Mouse (Mus musculus): Measurements from ENCODE around the gene Cntnap4.
A peak's percentile ranks its signal among the peaks of the same experiment; 100 is the strongest.

Gene Cntnap4

GRCm38 (mm10) chr8:112569471-112570141 is at the start of gene Cntnap4:
Gene Cntnap4 (plus strand): TSS chr8:112570043.
- peak; percentile 57 for DNase-seq (ENCODE audit: low spot score)

- no peak for DNase-seq (ENCODE audit: low spot score)
These were observed 12.5 kb upstream of the Cntnap4 start for GRCm38 (mm10) chr8:112557376-112557775.

- DNase-seq (ENCODE audit: low spot score), result peak; percentile 13
These were observed 698 bp downstream of the Cntnap4 start for GRCm38 (mm10) chr8:112570541-112570940.

- peak; percentile 76 for DNase-seq (ENCODE audit: low spot score)
These were observed 1.6 kb downstream of the Cntnap4 start for GRCm38 (mm10) chr8:112571337-112571904.

- no peak for DNase-seq (ENCODE audit: low spot score)
These were observed 11.6 kb downstream of the Cntnap4 start for GRCm38 (mm10) chr8:112581473-112581872.

GRCm38 (mm10) chr8:112583440-112583839 is 13.6 kb downstream of the Cntnap4 start:
- DNase-seq (ENCODE audit: low spot score), result no peak

DNA sequence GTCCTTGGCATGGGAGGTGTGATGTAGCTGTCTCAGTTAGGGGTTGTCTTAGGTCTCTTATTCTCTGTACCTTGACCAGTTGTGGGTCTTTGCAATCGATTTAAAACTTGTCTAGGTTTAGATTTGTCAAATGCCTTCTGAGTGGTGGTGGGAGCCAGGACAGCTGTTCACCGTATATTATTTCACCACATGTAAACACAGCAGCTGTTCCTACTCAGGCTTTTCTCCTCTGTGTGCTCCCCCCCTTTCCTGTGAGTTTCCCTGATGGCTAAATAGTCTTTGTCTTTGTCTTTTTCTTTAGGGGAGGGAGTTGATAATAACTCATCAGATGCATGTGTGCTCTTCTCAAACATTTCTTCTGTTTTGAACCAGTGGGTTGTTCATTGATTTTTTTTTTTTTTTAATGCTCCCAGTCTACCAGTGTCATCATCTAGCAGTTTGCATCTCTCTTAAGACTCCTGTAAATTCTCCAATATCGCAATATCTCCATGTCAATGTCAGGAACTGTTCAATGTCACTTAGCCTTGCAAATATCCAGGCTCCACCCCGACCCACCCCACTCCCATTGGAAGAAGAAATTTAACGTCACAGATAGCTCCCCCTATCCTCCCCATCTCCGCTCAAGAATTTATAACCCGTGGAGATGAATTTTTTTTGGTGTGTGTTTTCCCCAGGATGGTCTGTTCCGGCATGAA is 18.7 kb downstream of the Cntnap4 start:
- peak; percentile 15 for DNase-seq (ENCODE audit: low spot score)

DNA sequence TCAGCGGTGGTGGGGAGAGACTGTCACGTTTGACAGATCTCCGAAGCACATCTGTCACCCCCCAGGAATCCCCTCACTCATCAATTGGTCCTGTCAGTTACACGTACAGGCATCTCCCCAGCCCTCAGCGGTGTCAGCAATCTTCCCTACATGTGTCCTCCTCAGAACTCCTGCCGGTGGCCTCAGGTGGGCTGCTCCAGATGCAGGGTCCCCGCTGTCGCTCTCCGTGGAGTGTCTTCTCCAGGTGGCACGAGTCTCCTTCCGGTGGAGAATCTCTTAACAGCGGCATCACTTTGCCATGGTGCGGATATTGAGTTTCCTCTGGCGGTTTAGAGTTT is 19.2 kb downstream of the Cntnap4 start:
- no peak for DNase-seq (ENCODE audit: low spot score)

DNA sequence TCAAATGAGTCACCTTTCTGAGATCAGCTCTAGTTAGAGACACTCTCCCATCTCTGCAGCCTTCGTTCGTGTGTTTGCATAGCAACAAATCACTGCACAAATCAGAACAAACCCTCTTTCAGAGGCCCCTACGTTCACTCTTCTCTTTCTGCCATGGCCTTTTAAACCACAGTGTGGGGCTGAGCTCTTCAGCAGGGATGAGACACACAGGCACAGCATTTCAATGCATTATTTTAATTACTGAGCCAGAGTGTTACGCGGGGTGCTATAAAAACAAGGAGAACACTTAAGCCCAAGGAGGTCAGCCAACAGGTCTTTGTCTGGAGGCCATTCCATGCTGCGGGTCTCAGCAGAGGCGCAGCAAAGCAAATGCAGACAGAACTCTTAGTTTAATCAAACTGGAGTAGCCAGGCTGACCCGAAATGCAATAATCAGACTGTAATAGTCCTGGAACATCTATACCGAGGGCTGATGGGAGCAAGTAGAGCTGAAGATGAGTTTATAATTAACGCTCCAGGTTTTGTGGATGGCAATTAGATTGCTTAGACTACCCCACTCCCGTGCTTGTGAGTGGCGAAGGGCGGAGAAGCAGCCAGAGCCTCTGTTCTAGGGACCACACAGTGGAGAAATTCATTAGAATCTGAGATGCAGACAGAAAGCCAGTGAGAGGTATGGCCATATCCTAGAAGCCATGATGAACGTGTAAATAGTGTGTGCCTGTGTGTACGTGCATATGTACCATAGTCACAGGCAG is 26.4 kb downstream of the Cntnap4 start:
- DNase-seq (ENCODE audit: low spot score), result no peak

DNA sequence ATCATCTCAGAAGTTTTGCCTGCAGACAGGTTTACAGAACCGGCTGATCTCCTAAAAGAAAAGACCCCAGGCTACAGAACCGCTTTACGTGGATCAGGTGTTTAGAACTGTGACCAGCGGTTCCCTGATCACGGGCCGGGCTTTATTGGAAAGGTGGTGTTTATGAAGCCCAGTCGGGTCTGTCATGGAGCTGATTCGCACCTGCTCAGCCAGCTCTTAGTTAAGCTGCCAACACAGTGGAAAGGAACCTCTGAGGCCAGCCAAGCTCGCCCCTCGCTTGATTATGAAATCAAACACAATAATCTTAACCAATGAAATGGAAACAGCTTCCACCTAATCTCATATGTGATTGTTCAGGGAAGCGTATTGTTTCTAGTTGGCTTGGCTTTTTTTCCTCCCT is 30.1 kb downstream of the Cntnap4 start:
- DNase-seq (ENCODE audit: low spot score), result no peak

DNA sequence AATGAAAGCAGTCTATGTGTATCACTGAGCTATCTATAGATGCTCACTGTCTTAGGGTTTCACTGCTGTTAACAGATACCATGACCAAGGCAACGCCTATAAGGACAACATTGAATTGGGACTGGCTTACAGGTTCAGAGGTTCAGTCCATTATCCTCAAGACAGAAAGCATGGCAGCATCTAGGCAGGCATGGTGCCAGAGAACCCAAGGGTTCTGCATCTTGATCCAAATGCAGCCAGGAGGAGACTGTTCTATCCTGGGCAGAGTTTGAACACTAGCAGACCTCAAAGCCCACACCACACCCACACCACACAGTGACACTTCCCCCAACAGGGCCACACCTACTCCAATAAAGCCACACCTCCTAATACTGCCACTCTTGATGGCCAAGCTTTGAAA is 31.3 kb downstream of the Cntnap4 start:
- DNase-seq (ENCODE audit: low spot score), result no peak

DNA sequence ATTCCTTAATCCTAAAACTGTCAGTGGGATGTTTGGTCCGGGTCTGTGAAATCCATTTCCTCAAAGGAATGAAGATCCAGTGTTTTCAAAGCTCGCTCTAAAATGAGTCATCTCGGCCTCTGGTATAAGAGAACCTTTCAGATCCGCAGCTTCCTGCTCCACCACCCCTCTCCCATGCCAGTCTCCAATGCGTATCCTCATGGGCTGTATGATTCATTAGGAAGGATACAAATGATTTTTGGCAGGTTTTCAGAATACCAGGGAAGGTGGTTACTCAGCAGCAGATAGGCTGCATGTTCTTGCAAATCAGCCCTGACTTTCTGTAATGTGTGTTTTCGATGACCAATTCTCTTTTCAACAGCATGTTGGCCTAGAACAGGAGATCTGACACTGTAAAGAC is 40.3 kb downstream of the Cntnap4 start:
- no peak for DNase-seq (ENCODE audit: low spot score)

GRCm38 (mm10) chr8:112628791-112629190 is 58.9 kb downstream of the Cntnap4 start:
- no peak for DNase-seq (ENCODE audit: low spot score)

- DNase-seq (ENCODE audit: low spot score), result no peak
These were observed 82.8 kb downstream of the Cntnap4 start for GRCm38 (mm10) chr8:112652657-112653056.

- DNase-seq (ENCODE audit: low spot score), result no peak
These were observed 83.4 kb downstream of the Cntnap4 start for GRCm38 (mm10) chr8:112653276-112653675.

GRCm38 (mm10) chr8:112653994-112654393 is 84.2 kb downstream of the Cntnap4 start:
- DNase-seq (ENCODE audit: low spot score), result no peak

DNA sequence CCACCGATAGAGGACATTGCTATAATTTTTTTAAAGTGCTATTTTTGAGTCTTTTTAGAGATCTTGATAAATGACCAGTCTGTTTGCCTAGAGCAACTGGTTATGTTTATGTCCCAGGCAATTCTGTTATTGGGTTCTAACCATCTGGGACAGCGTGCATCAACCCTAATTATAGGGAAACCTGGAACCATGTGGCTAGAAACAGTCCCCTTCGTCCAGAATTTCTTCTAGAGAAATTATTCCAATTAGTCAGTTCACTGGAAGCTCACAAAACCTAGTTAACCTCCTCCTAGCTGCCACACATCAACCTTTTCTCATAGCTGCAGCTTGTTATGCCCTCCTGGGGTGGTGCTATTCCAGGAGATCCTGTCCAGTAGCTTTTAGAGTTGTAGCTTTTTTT is 94.2 kb downstream of the Cntnap4 start:
- DNase-seq (ENCODE audit: low spot score), result no peak

DNA sequence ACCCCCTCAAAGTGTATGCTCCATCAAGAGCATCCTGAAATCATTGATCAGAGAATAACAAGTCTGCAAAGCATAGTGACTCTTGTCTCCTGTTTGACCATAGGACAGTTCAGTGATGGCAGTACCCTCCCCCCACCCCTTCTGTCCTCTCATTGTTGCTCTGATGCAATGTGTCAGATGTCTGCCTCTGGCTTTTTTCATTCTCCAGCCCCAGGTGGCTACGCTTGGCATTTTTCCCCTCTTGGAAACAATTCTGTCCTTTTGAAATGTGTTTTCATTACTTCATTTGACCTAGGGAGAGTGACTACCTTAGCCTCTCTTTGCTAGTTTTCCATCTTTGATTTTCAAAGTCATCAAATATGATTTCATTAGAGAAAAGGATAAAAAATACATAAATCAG is 104.8 kb downstream of the Cntnap4 start:
- no peak for DNase-seq (ENCODE audit: low spot score)

GRCm38 (mm10) chr8:112681757-112682156 is 111.9 kb downstream of the Cntnap4 start:
- DNase-seq (ENCODE audit: low spot score), result no peak

GRCm38 (mm10) chr8:112695708-112696107 is 125.9 kb downstream of the Cntnap4 start:
- DNase-seq (ENCODE audit: low spot score), result no peak

DNA sequence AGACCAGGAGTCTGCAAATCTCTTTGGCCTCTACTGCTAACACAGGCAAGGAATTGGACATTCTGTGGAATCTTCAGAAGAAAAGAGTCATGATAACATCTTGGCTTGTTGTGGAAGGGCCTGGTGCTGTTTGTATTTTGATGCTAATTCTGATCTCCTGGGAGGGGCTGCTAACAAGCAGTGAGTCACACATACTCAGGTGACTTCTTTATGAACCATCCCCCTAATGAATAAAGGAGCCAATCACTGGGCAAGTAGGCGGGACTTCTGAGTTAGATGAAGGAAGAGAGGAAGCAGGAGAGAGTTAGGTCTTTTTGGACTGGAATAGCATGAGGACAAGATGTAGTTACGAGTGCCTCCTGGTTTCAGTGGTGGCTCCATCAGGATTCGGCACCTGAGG is 128.3 kb downstream of the Cntnap4 start:
- no peak for DNase-seq (ENCODE audit: low spot score)

DNA sequence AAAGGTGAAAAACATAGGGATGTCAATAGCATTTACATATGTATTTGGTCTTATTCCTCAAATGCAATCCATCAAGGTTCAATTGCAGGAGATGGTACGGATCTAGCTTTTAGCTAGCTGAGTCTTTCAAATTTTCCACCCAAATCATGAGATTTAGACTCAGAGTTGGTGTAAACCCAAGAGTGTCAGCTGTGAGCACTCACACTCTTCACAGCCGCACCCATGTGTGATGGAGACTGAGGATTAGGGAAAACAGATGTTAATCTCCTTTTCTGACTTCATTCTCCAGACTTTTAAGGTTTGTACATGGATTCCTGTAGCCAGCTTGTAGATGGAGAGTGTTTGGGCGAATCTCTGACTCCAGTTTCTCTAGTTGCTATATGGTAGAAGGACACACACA is 147.1 kb downstream of the Cntnap4 start:
- no peak for DNase-seq (ENCODE audit: low spot score)

- no peak for DNase-seq (ENCODE audit: low spot score)
These were observed 155.1 kb downstream of the Cntnap4 start for GRCm38 (mm10) chr8:112724918-112725317.
